Mouse (Mus musculus): ENCODE results near the gene Mtfr1l.

DNA sequence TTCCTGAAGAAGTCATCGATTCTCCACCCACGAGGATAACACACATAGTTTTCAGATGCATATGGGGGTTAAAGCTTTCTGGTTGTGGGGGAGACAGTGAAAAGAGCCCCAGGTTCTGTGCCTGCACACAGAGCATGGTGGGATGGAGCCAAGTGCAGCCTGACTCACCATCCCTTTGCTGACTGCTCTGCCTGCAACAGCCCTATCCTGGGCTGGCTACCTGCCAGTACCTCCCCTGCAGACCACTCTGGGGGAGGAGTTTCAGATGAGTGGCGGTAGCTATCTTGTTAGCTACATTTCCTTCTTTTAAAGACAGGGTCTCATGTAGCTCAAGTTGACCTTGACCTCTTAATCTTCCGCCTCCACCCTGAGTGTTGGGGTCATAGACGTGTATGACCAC is 43.2 kb upstream of the Mtfr1l start:
- TF ChIP-seq CTCF (IDR thresholded peaks at IDR 0.05; ENCODE audit: low read depth, low read length) (no peak), POLR2A (IDR thresholded peaks at IDR 0.05; ENCODE audit: borderline replicate concordance, low read depth, low read length) (no peak)

Measured in bone marrow macrophage, adult 2 months (primary cell).